Mouse (Mus musculus) erythroblast, embryonic 14.5 days (primary cell): Measurements from ENCODE around the gene Phka1.

Experiments used
- GATA1 ChIP-seq: IDR thresholded peaks from 2 replicates; pipeline ENCODE4 v1.6.1; 2012; ENCODE audit warnings: low read length, inconsistent platforms, mixed read lengths
- TAL1 ChIP-seq: IDR thresholded peaks from 3 replicates; pipeline ENCODE4 v1.6.1; 2012; ENCODE audit warnings: low read length, inconsistent platforms, mixed read lengths

DNA sequence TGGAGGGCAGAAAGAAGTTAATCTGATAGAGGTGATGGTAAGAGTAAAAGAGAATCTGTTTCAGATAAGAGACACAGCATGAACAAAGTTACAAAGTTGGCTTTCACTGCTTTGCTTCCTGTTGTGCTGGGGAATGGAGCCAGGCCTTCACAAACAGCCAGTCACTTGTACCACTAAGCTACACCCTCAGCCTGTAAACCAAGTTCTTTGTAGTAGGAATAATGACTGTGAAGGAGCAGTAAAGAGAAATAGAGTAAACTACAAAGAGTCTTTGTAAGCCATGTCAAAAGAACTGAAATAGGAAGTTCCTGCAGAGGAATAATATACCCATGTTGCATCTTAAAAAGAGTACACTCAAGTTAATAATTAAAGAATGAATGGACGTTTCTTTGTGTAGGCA is 55.5 kb downstream of the Phka1 start:
- TF ChIP-seq GATA1 (no peak), TAL1 (no peak)
